Mouse (Mus musculus): ENCODE measurements around the gene Cmtm7. TPM values are rescaled to one million over a fixed set of nuclear protein-coding genes. Genes with fewer than 3 reads are reported as not detected.
A peak's percentile ranks its signal among the peaks of the same experiment; 100 is the strongest.

The Cmtm7 gene
- polyA plus RNA-seq, 1 experiment, result 63.7 TPM

GRCm38 (mm10) chr9:114767507-114767906, 14.1 kb downstream of the Cmtm7 start:
- Histone ChIP-seq H3K27me3 (ENCODE audit: control insufficient read depth, insufficient read depth, low read length, poor library complexity, severe bottlenecking) (no peaks in the 10 kb centered on the region), H3K9ac (ENCODE audit: low read depth, poor library complexity, severe bottlenecking) (no peak overlapping the region), H3K9me3 (replicated peaks; ENCODE audit: control insufficient read depth, insufficient read depth, low read length, poor library complexity, severe bottlenecking) (no peaks in the 10 kb centered on the region), H3K27ac (ENCODE audit: insufficient read depth, low read length) (no peak overlapping the region), H3K36me3 (ENCODE audit: control insufficient read depth, insufficient read depth, low read length, poor library complexity, severe bottlenecking) (no peaks in the 10 kb centered on the region), H3K4me3 (ENCODE audit: low read depth, low read length) (no peak overlapping the region), H3K4me1 (ENCODE audit: control insufficient read depth, insufficient read depth, low read length) (no peaks in the 10 kb centered on the region)
- TF ChIP-seq EP300 (IDR thresholded peaks at IDR 0.05; ENCODE audit: insufficient read depth, low read depth, low read length) (no peak), POLR2A (IDR thresholded peaks at IDR 0.05; ENCODE audit: insufficient read depth, low read length) (no peak), CTCF (IDR thresholded peaks at IDR 0.05; ENCODE audit: low read depth, low read length) (no peak)

GRCm38 (mm10) chr9:114767030-114767429, 14.6 kb downstream of the Cmtm7 start:
- no peak overlapping the region for H3K9ac ChIP-seq (ENCODE audit: low read depth, poor library complexity, severe bottlenecking)
- H3K9me3 ChIP-seq (replicated peaks; ENCODE audit: control insufficient read depth, insufficient read depth, low read length, poor library complexity, severe bottlenecking), result no peaks in the 10 kb centered on the region
- no peak overlapping the region for H3K27ac ChIP-seq (ENCODE audit: insufficient read depth, low read length)
- no peaks in the 10 kb centered on the region for H3K36me3 ChIP-seq (ENCODE audit: control insufficient read depth, insufficient read depth, low read length, poor library complexity, severe bottlenecking)
- no peak overlapping the region for H3K4me3 ChIP-seq (ENCODE audit: low read depth, low read length)
- TF ChIP-seq CTCF (IDR thresholded peaks at IDR 0.05; ENCODE audit: low read depth, low read length) (no peak), EP300 (IDR thresholded peaks at IDR 0.05; ENCODE audit: insufficient read depth, low read depth, low read length) (no peak), POLR2A (IDR thresholded peaks at IDR 0.05; ENCODE audit: insufficient read depth, low read length) (no peak)
- no peaks in the 10 kb centered on the region for H3K4me1 ChIP-seq (ENCODE audit: control insufficient read depth, insufficient read depth, low read length)
- no peaks in the 10 kb centered on the region for H3K27me3 ChIP-seq (ENCODE audit: control insufficient read depth, insufficient read depth, low read length, poor library complexity, severe bottlenecking)

DNA sequence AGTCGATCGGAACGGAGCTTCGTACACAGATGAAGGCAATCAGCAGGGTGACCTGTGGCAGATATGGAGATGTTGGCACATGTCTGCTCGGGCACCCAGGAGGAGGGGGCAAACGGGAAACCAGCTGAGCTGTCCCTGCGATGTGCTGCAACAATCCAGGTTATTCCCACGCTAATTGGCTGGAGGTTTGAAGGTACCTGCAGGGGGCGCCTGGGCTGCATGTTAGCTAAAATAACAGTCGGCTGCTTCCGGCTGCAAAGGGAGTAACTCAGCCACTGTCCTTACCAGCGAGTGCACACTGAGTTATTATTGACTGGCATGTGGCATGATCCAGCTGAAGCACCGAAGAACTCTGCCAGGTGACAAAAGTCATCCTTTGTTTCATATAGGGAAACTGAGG, 18.3 kb downstream of the Cmtm7 start:
- Histone ChIP-seq H3K36me3 (ENCODE audit: control insufficient read depth, insufficient read depth, low read length, poor library complexity, severe bottlenecking) (peaks cover 11% of the 10 kb centered on the region; the same call in 1 of the 2 replicates), H3K4me1 (ENCODE audit: control insufficient read depth, insufficient read depth, low read length) (peaks cover 3% of the 10 kb centered on the region), H3K9ac (ENCODE audit: low read depth, poor library complexity, severe bottlenecking) (no peak overlapping the region), H3K27ac (ENCODE audit: insufficient read depth, low read length) (no peak overlapping the region), H3K9me3 (replicated peaks; ENCODE audit: control insufficient read depth, insufficient read depth, low read length, poor library complexity, severe bottlenecking) (no peaks in the 10 kb centered on the region), H3K4me3 (ENCODE audit: low read depth, low read length) (no peak overlapping the region), H3K27me3 (ENCODE audit: control insufficient read depth, insufficient read depth, low read length, poor library complexity, severe bottlenecking) (no peaks in the 10 kb centered on the region)
- TF ChIP-seq POLR2A (IDR thresholded peaks at IDR 0.05; ENCODE audit: insufficient read depth, low read length) (no peak), CTCF (IDR thresholded peaks at IDR 0.05; ENCODE audit: low read depth, low read length) (peak; percentile 77), EP300 (IDR thresholded peaks at IDR 0.05; ENCODE audit: insufficient read depth, low read depth, low read length) (no peak)

GRCm38 (mm10) chr9:114761848-114762247, 19.8 kb downstream of the Cmtm7 start:
- Histone ChIP-seq H3K36me3 (ENCODE audit: control insufficient read depth, insufficient read depth, low read length, poor library complexity, severe bottlenecking) (peaks cover 11% of the 10 kb centered on the region), H3K27me3 (ENCODE audit: control insufficient read depth, insufficient read depth, low read length, poor library complexity, severe bottlenecking) (no peaks in the 10 kb centered on the region)

GRCm38 (mm10) chr9:114760353-114760752, 21.3 kb downstream of the Cmtm7 start:
- Histone ChIP-seq H3K9me3 (replicated peaks; ENCODE audit: control insufficient read depth, insufficient read depth, low read length, poor library complexity, severe bottlenecking) (no peaks in the 10 kb centered on the region), H3K27ac (ENCODE audit: insufficient read depth, low read length) (no peak overlapping the region), H3K4me3 (ENCODE audit: low read depth, low read length) (no peak overlapping the region), H3K4me1 (ENCODE audit: control insufficient read depth, insufficient read depth, low read length) (peaks cover 3% of the 10 kb centered on the region), H3K9ac (ENCODE audit: low read depth, poor library complexity, severe bottlenecking) (no peak overlapping the region), H3K27me3 (ENCODE audit: control insufficient read depth, insufficient read depth, low read length, poor library complexity, severe bottlenecking) (no peaks in the 10 kb centered on the region), H3K36me3 (ENCODE audit: control insufficient read depth, insufficient read depth, low read length, poor library complexity, severe bottlenecking) (peaks cover 11% of the 10 kb centered on the region)
- TF ChIP-seq EP300 (IDR thresholded peaks at IDR 0.05; ENCODE audit: insufficient read depth, low read depth, low read length), result no peak
- no peak for TF ChIP-seq CTCF (IDR thresholded peaks at IDR 0.05; ENCODE audit: low read depth, low read length)
- TF ChIP-seq POLR2A (IDR thresholded peaks at IDR 0.05; ENCODE audit: insufficient read depth, low read length), result no peak

More at GRCm38 (mm10) chr9:114761848-114762247, 19.8 kb downstream of the Cmtm7 start:
- H3K4me1 ChIP-seq (ENCODE audit: control insufficient read depth, insufficient read depth, low read length), result peaks cover 3% of the 10 kb centered on the region
- no peak overlapping the region for H3K4me3 ChIP-seq (ENCODE audit: low read depth, low read length)
- H3K9ac ChIP-seq (ENCODE audit: low read depth, poor library complexity, severe bottlenecking), result no peak overlapping the region
- no peak for TF ChIP-seq CTCF (IDR thresholded peaks at IDR 0.05; ENCODE audit: low read depth, low read length)
- no peak for TF ChIP-seq EP300 (IDR thresholded peaks at IDR 0.05; ENCODE audit: insufficient read depth, low read depth, low read length)
- TF ChIP-seq POLR2A (IDR thresholded peaks at IDR 0.05; ENCODE audit: insufficient read depth, low read length), result no peak
- no peak overlapping the region for H3K27ac ChIP-seq (ENCODE audit: insufficient read depth, low read length)
- no peaks in the 10 kb centered on the region for H3K9me3 ChIP-seq (replicated peaks; ENCODE audit: control insufficient read depth, insufficient read depth, low read length, poor library complexity, severe bottlenecking)

DNA sequence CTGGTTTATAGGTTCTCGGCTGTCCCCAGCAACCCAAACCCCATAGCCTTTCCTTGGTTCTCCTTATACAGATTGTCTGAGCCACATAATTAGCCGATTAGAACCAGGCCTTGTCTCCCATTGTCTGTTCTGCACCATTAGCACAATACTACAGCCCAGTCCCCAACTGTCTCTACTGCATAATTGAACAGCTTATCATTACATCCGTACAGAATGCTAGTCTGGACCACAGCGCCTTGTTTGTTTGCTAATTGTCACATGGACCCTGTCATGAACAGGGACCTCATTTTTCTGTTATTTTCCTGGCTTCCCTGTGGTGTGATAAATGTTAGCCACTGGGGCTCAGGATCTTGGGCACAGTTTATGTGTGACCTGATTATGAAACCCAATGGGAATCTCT, 21.8 kb downstream of the Cmtm7 start:
- Histone ChIP-seq H3K27ac (ENCODE audit: insufficient read depth, low read length) (no peak overlapping the region), H3K36me3 (ENCODE audit: control insufficient read depth, insufficient read depth, low read length, poor library complexity, severe bottlenecking) (peaks cover 11% of the 10 kb centered on the region), H3K9me3 (replicated peaks; ENCODE audit: control insufficient read depth, insufficient read depth, low read length, poor library complexity, severe bottlenecking) (no peaks in the 10 kb centered on the region), H3K4me3 (ENCODE audit: low read depth, low read length) (no peak overlapping the region), H3K27me3 (ENCODE audit: control insufficient read depth, insufficient read depth, low read length, poor library complexity, severe bottlenecking) (no peaks in the 10 kb centered on the region), H3K9ac (ENCODE audit: low read depth, poor library complexity, severe bottlenecking) (no peak overlapping the region), H3K4me1 (ENCODE audit: control insufficient read depth, insufficient read depth, low read length) (peaks cover 3% of the 10 kb centered on the region)
- no peak for TF ChIP-seq EP300 (IDR thresholded peaks at IDR 0.05; ENCODE audit: insufficient read depth, low read depth, low read length)
- TF ChIP-seq CTCF (IDR thresholded peaks at IDR 0.05; ENCODE audit: low read depth, low read length), result no peak
- no peak for TF ChIP-seq POLR2A (IDR thresholded peaks at IDR 0.05; ENCODE audit: insufficient read depth, low read length)

All from ES-Bruce4 (cell line).